Mouse (Mus musculus): ENCODE data around the gene Olfr316. TPM values are rescaled to one million over a fixed set of nuclear protein-coding genes. Genes with fewer than 3 reads are reported as not detected.

Olfr316 gene
- total RNA-seq (2023) = not detected

DNA sequence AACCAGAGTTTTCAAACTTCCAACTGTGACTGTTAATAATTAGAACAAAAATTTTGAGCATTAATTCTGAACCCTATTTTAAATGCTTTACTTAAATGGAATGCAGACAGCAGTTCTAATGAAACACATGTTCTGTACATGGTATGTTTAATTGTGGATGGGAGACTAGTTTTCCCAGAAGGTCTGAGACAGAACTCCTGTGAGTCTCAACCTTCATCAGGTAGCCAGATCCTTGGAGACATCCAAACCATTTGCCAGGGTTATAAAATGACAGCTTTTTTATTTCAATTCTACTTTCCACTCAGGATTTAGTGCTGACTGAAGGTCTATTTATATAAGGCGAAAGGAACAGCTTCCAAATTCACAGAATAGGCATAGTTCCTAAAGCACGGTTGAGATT lies at the start of gene Olfr316:
Gene Olfr316, plus strand, starts transcription at position 301 of the 400 bp plus-strand sequence.

DNA sequence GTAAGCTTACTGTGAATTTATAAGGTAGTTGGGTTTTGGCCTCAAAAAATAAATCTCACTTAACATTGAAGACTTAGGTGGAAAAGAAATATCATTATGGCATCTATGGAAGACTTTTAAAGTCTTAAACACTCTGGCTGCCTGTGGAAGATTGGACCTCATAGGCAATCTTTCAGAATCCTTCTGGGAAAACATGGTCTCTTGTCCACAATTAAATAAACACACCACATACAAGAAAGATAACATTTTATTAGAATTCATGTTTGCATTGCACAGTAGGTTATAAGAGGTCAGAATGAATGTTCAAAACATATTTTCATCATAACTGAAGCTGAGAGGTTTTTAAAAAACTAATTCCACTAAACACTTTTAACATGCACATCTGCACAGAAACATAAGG lies 28.6 kb upstream of the Olfr316 start, which contains the start of gene Olfr318:
Gene Olfr318, minus strand, starts transcription at position 101 of the 400 bp plus-strand sequence.

DNA sequence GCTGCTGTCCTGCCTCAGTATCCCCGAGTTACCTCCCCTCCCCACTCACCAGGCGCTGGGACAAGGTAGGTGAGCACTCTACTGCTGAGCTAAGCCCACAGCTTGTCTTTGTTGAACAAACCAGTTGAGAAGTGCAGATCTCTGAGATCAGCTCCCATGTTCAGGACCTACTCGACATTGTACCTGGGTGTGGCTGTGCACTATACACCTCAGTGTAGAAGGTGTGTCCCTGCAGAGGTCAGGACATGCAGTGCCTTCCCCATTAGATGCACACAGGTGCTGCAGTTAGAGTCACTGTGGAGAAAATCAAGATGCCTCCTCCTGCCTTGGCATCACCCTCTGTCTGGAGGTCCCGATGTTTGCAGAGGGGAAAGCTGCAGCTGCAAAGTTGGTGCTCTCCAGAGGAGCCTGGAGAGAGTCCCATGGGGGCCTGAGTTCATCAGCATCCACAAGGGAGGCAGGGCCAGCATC lies 13.7 kb upstream of the Olfr316 start, which contains the start of gene Olfr317:
Gene Olfr317, minus strand, starts transcription at position 421 of the 471 bp plus-strand sequence.

DNA sequence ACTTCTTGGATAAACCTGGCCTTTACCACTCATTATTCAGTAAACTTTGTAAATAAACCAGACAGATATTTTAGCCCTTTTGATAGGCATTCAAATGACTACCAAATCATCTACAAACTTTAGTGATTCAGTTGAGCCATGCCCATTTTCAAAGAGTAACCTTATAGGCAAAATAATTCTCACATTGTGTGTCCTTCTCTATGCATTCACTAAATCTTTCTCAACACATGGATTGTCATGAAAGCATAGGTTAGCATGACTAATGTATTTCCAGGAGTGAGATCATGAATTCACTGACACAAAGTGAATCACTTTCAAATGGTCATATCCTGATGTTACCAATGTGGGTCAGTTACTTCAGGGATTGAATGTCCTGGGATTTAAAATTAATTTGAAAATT lies 20.4 kb downstream of the Olfr316 start, which contains the start of gene Olfr315:
Gene Olfr315, plus strand, starts transcription at position 301 of the 400 bp plus-strand sequence.

DNA sequence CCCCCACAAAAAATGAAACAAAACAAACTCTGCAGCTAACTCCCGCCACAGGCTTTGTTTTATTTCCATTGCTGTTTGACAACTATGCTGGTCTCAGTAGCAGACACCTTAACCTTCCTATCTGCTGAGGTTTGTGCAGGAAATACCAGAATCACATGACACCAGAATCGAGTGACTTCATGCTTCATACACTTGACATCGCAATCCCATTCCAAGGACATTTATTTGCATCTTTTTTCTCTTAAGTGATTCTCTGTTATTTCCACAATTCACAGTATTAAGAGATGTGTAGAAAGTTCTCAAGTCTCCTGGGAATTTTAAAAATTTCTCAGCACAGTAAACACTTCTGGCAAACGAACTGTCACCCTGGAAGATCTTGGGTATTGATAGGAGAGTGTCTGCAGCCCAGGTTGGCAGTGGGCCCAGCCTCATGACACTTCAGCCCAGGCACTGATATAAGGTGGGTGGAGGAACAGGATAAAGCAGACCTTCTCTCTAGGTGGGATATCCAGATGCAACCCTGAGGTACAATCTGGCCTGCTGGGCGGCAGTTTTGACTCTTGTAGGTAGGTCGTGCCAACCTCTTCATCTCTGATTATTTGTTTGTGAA lies 30.1 kb downstream of the Olfr316 start, which contains the start of gene Olfr314:
Gene Olfr314, plus strand, starts transcription at position 473 of the 610 bp plus-strand sequence.

DNA sequence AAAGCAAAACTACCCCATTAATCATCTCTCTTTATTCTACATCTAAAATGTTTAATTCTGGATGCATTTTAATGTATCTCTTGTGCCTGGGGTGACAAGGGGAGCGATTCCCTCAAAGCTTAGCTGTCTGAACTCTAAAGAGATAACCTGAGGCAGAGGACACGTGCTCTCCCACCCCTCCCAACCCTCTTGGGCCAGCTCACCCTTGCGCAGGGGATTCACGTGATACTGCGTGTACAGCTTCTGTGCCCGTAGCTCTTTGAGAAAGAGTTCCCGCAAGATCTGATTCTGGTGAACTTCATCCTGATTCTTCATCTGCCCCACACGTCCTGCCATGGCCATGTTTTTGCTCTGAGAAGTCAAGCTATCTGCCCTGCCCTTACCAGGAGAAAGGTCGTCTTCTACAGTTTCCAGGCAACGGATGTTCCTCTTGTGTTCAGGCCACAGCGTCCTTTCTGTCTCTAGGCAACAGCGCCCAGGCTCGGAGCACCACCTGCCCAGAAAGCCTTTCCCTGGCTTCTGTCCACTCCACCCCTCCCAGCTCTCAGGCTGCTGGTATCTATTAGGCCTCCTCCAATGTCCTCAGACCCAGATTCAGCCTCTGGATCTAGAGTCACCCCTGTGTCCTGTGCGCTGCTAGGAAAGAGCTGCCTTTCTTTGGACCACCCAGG lies 49.2 kb downstream of the Olfr316 start, which contains the start of gene Fam183b:
Gene Fam183b, minus strand, starts transcription at position 403 of the 671 bp plus-strand sequence.

Other genes with a start within 250 kb of the Olfr316 start
- not detected for gene Olfr330, start 217.9 kb upstream of the Olfr316 start, total RNA-seq (2023)
- gene Olfr329-ps, start 206.3 kb upstream of the Olfr316 start, total RNA-seq (2023) = not detected
- under 1 TPM in 1 of 2 experiments, not detected in 1; 0.15 TPM for gene Olfr328, start 197.1 kb upstream of the Olfr316 start, total RNA-seq (2023)
- not detected for gene Olfr224, start 182.2 kb upstream of the Olfr316 start, total RNA-seq (2023)
- not detected for gene Olfr325, start 175.0 kb upstream of the Olfr316 start, total RNA-seq (2023)
- gene Olfr324, start 157.6 kb upstream of the Olfr316 start, total RNA-seq (2023) = not detected
- gene 2210407C18Rik, start 136.7 kb upstream of the Olfr316 start, total RNA-seq (2023) = not detected
- not detected for gene Olfr323, start 122.2 kb upstream of the Olfr316 start, total RNA-seq (2023)
- 1 to 10 TPM; 1.4 to 2.2 TPM for gene Trim58, start 112.3 kb upstream of the Olfr316 start, total RNA-seq (2023)
- under 1 TPM in 1 of 2 experiments, not detected in 1; 0.11 TPM for gene Olfr322, start 94.0 kb upstream of the Olfr316 start, total RNA-seq (2023)
- gene Olfr320, start 71.6 kb upstream of the Olfr316 start, total RNA-seq (2023) = not detected
- gene Olfr319, start 53.6 kb upstream of the Olfr316 start, total RNA-seq (2023) = not detected
- gene Olfr318, start 28.7 kb upstream of the Olfr316 start, total RNA-seq (2023) = under 1 TPM; 0.15 TPM
- gene Olfr317, start 13.5 kb upstream of the Olfr316 start, total RNA-seq (2023) = not detected
- not detected for gene Olfr315, start 20.5 kb downstream of the Olfr316 start, total RNA-seq (2023)
- not detected for gene Olfr314, start 30.2 kb downstream of the Olfr316 start, total RNA-seq (2023)
- gene Fam183b, start 49.2 kb downstream of the Olfr316 start, total RNA-seq (2023) = not detected
- not detected for gene Olfr313, start 62.3 kb downstream of the Olfr316 start, total RNA-seq (2023)
- gene Olfr312, start 76.5 kb downstream of the Olfr316 start, total RNA-seq (2023) = not detected
- gene Olfr311, start 86.5 kb downstream of the Olfr316 start, total RNA-seq (2023) = not detected
- gene Gm12258, start 94.4 kb downstream of the Olfr316 start, total RNA-seq (2023) = 1 to 10 TPM; 1.4 to 2.1 TPM
- gene 2810021J22Rik, start 114.5 kb downstream of the Olfr316 start, total RNA-seq (2023) = 1 to 10 TPM; 2.7 to 4.3 TPM
- 1 to 10 TPM; 5.1 to 5.8 TPM for gene Zfp39, start 151.5 kb downstream of the Olfr316 start, total RNA-seq (2023)
- gene Btnl10, start 165.2 kb downstream of the Olfr316 start, total RNA-seq (2023) = 10 to 100 TPM; 11.5 to 17.4 TPM
- gene Rnf187, start 186.2 kb downstream of the Olfr316 start, total RNA-seq (2023) = 10 to 100 TPM; 55.9 to 58.3 TPM
- 10 to 100 TPM; 30.3 to 38.9 TPM for gene Hist3h2ba, start 196.2 kb downstream of the Olfr316 start, total RNA-seq (2023)
- 10 to 100 TPM; 68.3 to 79.0 TPM for gene Hist3h2a, start 202.0 kb downstream of the Olfr316 start, total RNA-seq (2023)
- not detected for gene Trim17, start 202.0 kb downstream of the Olfr316 start, total RNA-seq (2023)
- gene Trim11, start 225.4 kb downstream of the Olfr316 start, total RNA-seq (2023) = 10 to 100 TPM; 59.7 to 67.0 TPM